Mouse (Mus musculus): ENCODE results near the gene Csf1. TPM values are rescaled to one million over a fixed set of nuclear protein-coding genes. Genes with fewer than 3 reads are reported as not detected.
A peak's percentile ranks its signal among the peaks of the same experiment; 100 is the strongest.

Csf1 gene
- 10 to 100 TPM; 17.1 to 18.6 TPM for total RNA-seq (2021)

DNA sequence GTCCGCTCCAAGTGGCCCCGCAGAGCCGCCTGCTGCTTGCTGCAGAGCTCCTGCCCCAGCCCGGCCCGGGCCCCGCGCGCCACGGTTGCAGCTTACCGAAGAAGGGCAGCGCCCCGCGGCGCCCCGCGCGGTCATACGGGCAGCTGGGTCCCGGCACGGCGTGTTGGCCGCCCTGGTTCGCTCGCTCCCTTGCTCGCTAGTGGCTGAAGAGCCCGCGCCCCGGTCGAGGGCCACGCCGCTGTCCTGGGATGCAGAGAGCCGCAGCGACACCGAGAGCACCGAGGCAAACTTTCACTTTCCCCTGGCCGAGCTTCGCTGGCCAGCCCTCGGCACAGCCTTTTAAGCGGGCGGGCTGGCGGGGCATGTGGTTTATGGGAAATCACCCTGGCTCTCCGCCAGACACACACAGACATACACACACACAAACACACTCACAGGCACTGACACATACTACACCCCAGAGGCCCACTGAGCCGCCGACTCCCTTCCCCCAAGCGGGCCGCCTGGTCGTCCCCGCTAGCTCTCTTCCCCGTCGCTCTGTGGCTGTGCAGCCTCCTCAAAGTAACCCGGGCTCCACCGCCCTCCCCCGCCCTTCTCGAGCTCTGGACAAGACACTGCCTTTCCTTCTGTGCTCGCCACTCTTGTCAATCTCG is at the start of gene Csf1:
Gene Csf1, minus strand, starts transcription at position 541 of the 653 bp plus-strand sequence.
- DNase-seq (ENCODE audit: extremely low spot score in 1 of 2, low spot score in 1 of 2) = peak; percentile 54 to 58

DNA sequence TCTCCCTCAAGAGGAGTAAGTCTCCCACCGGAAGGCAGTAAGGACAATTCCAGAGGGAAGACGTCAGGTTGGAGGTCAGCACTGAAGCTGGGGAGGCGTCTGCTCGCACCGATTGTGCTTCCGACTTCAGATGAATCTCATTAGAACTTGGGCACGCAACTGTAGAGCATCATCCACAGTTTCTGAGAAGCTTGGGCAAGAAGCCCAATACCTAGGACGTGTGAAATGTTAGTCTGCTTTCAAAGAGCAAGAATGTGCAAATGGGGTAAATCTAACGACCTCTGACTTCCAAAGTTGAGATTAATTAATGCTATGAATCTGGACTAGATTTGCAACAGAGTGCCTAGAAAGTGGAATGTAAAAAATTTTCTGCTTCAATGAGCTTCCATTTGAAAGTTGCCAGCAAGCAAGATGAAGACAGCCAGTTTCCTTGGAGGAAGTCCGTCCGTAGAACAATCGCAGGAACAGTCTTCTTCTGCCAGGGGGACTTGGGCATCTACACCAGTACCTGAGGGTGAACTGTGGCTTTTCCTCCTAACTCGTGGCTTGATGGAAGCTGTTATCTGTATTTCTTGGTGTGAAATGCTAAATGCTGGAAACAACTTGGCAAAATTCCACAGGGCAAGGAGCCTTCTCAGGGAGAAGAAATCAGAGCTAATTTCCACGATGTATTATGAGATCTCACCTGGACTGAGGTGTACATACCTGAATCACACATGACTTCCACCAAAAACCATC is 47.9 kb upstream of the Csf1 start:
- no peak for DNase-seq (ENCODE audit: extremely low spot score in 1 of 2, low spot score in 1 of 2)

GRCm38 (mm10) chr3:107807386-107807974 is 47.2 kb upstream of the Csf1 start:
- DNase-seq (ENCODE audit: extremely low spot score in 1 of 2, low spot score in 1 of 2) = no peak

DNA sequence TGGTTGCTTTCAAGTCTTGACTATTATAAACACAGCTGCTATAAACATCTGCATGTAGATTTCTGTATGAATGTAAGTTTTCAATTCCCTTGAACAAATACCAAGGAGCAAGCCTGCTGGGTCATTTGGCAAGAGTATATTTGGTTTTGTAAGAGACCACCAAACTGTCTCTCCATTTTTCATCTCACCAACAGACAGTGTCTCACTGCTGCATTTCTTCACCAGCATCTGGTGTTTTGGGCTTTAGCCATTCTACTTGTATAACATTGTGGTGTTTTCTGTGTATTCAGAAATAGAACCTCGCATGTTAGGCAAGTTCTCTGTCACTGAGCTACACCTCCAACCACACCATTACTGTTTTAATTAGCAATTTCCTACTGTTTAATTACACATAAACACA is 46.6 kb upstream of the Csf1 start:
- DNase-seq (ENCODE audit: extremely low spot score in 1 of 2, low spot score in 1 of 2) = no peak

DNA sequence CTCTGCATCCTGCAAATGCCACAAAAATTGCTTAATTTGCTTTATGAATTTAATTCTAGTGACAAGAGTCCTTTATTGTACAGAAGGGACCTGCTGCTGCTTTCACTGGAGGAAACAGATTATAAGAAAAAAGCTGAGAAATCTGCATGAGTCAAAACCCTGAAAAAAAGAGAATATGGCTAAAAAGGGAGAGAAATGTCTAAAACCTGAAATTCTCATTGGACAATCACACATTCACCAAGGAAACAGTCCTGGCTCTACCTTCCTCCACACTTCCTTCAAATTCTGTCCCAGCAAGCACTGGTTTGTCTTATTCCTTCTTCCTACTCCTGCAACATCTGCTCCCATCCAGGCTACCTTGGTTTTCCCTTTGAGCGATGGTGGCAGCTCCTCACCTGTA is 44.5 kb upstream of the Csf1 start:
- no peak for DNase-seq (ENCODE audit: extremely low spot score in 1 of 2, low spot score in 1 of 2)

- DNase-seq (ENCODE audit: extremely low spot score in 1 of 2, low spot score in 1 of 2) = no peak
Measured at GRCm38 (mm10) chr3:107802185-107802946, 42.1 kb upstream of the Csf1 start.

DNA sequence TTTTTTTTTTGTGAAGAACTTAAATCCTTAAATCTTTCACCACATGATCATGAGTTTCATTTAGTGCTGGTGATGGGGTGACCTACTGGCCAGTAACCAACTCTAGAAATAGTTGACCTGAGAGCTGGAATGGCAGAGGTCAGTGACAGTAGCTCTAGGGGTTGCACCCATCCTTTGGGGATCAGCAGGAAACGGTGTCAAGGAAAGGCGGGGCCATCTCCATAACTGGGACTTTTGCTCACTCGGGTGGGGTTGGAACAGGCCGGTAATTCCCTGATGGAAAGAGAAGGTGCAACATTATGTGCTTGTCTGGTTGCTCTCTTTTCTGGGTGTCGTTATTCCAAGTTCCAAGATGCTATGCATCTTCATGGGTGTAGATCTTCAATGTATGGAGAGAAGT is 38.7 kb upstream of the Csf1 start:
- no peak for DNase-seq (ENCODE audit: extremely low spot score in 1 of 2, low spot score in 1 of 2)

- DNase-seq (ENCODE audit: extremely low spot score in 1 of 2, low spot score in 1 of 2) = no peak
Measured at GRCm38 (mm10) chr3:107796191-107796983, 36.1 kb upstream of the Csf1 start.

DNA sequence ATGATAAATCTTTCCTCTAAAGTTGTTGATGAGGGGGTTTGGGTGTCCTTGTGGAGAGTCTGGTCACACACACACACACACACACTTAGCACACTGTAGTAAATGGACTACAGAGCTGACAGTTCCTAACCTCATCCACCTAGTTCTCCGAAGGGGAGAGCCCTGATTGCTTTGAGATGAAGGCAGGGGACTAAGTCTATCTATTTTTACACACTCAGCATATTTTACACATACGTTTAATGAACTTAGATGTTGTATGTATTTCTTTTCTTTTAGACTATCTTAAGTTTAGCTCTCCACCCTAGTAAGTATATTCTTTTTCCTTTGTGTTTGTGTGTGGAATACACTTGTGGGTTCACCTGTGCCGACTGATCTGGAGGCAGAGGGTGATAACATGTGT is 34.6 kb upstream of the Csf1 start:
- DNase-seq (ENCODE audit: extremely low spot score in 1 of 2, low spot score in 1 of 2) = no peak

DNA sequence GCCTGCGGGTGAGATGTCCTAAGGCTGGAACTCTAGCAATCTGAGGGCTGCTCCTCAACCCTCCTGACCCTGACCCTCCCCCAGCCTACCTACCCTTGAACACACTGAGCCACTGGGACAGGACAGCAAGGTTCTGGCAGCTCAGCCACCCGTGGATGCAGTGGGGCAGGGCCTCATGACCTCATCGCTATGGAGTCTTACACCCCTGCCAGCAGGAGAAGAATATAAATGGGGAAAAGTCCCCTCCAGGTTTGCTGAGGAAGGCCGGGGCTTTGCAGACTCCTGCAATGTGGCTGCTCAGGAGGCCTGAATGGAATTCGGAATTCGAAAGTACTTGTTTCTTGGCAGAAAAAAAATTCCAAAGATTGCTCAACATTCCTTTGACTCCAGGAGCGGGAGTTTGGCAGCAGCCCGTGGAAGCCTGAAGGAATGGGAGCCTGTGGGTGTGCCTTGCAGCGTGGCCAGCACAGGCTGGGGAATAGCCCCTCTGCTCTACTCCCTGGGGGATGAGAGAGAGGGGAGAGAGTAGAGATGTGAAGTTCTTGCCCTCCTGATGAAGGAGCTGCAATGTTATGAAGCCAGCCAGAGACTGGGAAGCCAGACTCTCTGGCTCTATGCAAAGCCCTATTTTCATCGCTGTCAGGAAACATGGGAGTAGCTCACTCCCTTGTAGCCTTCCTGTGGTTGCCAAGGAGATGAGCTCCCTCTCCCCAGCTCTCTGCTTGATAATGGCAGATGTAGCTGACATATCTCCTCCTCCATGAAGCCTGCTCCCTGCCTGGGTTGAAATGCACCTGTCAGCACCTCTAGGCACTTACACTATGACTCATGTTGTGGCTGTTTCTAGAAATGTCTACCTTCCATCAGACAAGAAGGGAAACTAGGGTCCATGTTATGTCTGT is 33.3 kb upstream of the Csf1 start:
- peak; percentile 16 to 45 for DNase-seq (ENCODE audit: extremely low spot score in 1 of 2, low spot score in 1 of 2)

GRCm38 (mm10) chr3:107792736-107793135 is 32.5 kb upstream of the Csf1 start:
- DNase-seq (ENCODE audit: extremely low spot score in 1 of 2, low spot score in 1 of 2) = no peak

DNA sequence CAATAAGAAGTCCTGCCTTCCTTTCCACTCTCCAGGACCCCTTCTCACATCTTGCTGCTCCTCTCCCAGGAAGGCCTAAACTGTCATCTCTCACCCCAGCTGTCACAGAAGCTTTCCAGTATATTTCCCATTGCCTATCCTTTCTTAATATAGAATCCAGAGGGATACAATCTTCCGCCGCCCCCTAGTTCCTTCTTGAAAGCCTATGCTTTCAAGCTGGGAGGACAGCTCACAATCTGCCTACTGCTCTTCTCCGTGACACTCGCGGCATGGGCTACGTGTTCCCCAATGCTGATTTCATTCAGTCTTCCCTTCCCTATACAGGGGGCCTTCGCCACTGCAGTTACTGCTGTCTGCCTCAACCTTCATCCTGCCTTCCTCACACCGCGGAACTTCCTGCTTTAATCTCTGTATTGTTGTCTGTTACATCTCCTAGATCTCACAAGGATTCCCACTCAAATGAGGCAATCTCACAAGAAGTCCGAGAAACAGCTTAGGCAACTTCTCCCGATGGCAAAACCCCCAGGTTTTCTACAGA is 30.6 kb upstream of the Csf1 start:
- no peak for DNase-seq (ENCODE audit: extremely low spot score in 1 of 2, low spot score in 1 of 2)

- DNase-seq (ENCODE audit: extremely low spot score in 1 of 2, low spot score in 1 of 2) = no peak
Measured at GRCm38 (mm10) chr3:107790227-107790626, 30.0 kb upstream of the Csf1 start.

GRCm38 (mm10) chr3:107788885-107789284 is 28.6 kb upstream of the Csf1 start:
- DNase-seq (ENCODE audit: extremely low spot score in 1 of 2, low spot score in 1 of 2) = no peak

DNA sequence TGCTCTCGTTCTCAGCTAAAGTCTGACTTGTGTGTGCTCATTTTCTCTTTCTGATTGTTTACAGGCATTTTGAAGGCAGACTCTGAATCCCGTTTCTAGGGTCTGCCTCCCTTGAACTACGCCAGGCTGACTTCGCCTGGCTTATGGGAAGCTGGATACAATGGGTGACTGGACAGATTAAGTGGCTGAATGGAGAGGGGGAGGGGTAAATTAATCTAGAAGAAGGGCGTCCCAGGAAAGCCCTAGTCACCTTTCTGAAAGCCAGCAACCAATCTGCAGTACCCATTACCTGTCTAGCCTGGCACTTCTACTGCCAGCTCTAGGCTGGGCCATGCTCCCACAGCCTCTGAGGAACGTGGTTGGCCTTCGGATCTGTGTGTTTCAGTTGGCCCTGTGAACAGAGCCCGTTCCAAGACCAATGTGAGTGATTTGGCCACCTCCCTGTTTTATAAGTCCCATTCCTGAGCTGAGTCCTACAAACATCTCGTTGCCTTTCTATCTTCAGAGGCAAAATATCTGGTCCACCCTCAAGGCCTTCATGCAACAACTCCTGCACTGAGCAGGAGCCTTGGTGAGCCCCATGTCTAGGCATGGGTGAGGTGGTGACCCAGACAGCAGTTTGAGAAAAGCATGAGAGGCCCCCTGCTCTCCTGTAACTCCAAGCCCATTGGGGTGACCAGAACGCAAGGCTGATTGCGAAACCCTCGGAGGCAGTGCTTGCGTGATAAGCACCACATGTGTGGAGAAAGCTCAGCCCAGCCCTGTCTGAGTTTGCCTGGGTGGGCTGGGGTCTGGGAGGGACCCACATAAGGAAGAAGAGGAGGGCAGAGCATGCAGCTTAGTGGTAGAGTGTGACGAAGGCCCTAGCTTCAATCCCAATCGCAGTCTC is 27.6 kb upstream of the Csf1 start:
- no peak for DNase-seq (ENCODE audit: extremely low spot score in 1 of 2, low spot score in 1 of 2)

- DNase-seq (ENCODE audit: extremely low spot score in 1 of 2, low spot score in 1 of 2) = no peak
Measured at GRCm38 (mm10) chr3:107786980-107787612, 26.8 kb upstream of the Csf1 start.

DNA sequence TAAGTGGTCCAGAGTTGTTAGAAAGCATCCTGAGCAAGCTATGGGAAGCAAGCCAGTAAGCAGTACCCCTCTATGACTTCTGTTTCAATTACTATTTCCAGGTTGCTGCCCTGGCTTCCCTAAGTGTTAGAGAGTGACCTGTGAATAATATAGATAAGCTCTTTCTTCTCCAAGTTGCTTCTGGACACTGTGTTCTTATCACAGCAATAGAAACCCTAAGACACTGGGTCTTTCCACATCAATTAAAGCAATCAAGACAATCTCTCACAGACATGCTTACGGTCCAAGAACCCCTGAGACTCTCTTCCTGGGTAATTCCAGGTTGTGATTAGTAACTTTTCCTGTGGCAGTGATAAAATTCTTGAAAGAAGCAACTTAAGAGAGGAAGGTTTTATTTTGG is 26.1 kb upstream of the Csf1 start:
- no peak for DNase-seq (ENCODE audit: extremely low spot score in 1 of 2, low spot score in 1 of 2)

DNA sequence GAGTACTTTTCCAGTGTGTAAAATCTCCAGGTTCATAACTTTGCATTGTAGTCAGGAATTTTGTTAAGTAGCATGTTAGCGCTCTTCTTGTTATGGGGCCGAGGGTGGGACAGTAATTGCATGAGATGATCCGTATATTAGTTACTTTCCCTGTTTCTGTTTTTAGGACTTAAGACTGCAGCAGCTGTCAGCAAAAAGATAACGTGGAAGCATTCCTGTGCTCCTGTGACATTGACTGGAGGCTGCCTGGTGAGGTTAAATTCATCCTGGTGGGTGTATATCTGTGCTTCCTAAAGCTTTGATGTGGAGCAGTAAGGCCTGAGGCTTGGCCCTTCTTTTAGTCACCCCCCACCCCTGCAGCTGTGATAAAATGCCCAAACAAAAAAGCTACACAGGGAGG is 25.3 kb upstream of the Csf1 start:
- DNase-seq (ENCODE audit: extremely low spot score in 1 of 2, low spot score in 1 of 2) = no peak

Measured in layer of hippocampus, postnatal 25 days (tissue).